Mouse (Mus musculus) CH12.LX (cell line): Measurements from ENCODE around the gene Fam243.

Experiments used
- CTCF ChIP-seq, 2 experiments: IDR thresholded peaks in 1 of 2; conservative IDR thresholded peaks in 1 of 2; 2 replicates each; pipeline ENCODE4 v1.5.1; 2011 to 2012; ENCODE audit warnings: low read depth in 2 of 2, low read length in 2 of 2, improper control_type of control experiment in 1 of 2, inconsistent platforms in 1 of 2, mild to moderate bottlenecking in 1 of 2, moderate library complexity in 1 of 2
- ETS1 ChIP-seq: conservative IDR thresholded peaks from 2 replicates; pipeline ENCODE4 v1.6.1; 2012; ENCODE audit warnings: low read depth, mild to moderate bottlenecking, inconsistent platforms, low read length, improper control_type of control experiment, moderate library complexity
- GABPA ChIP-seq: IDR thresholded peaks from 2 replicates; pipeline ENCODE4 v1.6.1; 2012; ENCODE audit warnings: low read depth, low read length, improper control_type of control experiment, inconsistent platforms; ENCODE audit not compliant: insufficient replicate concordance
- POLR2A ChIP-seq: IDR thresholded peaks from 2 replicates; pipeline ENCODE4 v1.6.1; 2011; ENCODE audit warnings: low read depth, mild to moderate bottlenecking, improper control_type of control experiment, low read length
- ZNF384 ChIP-seq: IDR thresholded peaks from 2 replicates; pipeline ENCODE4 v1.6.1; 2012; ENCODE audit warnings: low read depth, low read length, improper control_type of control experiment, inconsistent platforms

DNA sequence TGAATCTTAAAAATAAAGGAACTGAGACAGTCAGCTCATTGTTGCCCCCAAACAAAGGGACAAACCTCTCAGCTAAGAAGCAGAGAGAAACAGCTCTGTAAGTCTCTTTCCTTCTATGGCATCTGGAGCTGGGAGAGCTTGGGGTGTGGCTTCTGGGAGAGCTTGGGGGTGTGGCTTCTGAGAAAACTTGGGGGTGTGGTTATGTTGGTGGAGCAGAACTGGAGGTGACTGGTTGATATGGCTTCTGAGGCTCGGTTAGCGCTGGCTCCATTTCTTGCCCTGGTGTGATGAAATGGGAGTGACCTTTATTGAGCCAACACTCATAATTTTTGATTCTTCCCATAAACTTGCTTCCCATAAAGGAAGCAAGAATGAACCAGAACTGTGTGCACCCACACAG is 48.0 kb upstream of the Fam243 start:
- no peak for TF ChIP-seq CTCF (conservative IDR thresholded peaks at IDR 0.05 in 1 of 2, IDR thresholded peaks at IDR 0.05 in 1 of 2; ENCODE audit: low read depth in 2 of 2, low read length in 2 of 2)
- TF ChIP-seq GABPA, result no peak
- TF ChIP-seq ZNF384, result no peak
- no peak for TF ChIP-seq POLR2A
- no peak for TF ChIP-seq ETS1
